Mouse (Mus musculus): ENCODE measurements around the gene Nat14.

DNA sequence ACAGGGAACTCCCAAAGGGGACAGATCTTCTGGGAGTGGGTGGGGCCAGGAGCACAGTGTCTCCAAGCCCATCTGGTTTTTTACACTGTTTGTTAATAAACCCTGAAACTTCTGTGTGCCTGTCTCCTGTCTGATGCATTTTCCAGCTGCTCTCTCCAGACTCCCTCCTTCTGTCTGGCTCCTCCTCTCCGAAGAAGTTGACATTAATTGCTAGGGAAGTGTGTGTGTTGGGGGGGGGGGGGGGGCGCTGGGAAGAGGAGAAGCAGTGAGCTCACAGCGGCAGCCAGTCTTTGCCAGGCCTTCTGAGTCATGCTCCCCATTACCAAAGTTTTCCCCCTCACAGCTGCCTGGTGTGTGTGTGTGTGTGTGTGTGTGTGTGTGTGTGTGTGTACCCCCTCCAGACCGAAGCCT is 3.1 kb downstream of the Nat14 start:
- TF ChIP-seq POLR2A (IDR thresholded peaks at IDR 0.05; ENCODE audit: borderline replicate concordance, low read depth, low read length) (no peak), CTCF (IDR thresholded peaks at IDR 0.05; ENCODE audit: low read depth, low read length) (no peak)
